Comparison of ENCODE assay signal across 8 mouse cellular contexts in genomic region chr1:134556671-134557218, GRCm38 (mm10). TPM values are rescaled to one million over a fixed set of nuclear protein-coding genes. Genes with fewer than 3 reads are reported as not detected.
DNase-seq lines count a peak whose midpoint lies in the region; ATAC-seq and TF ChIP-seq lines count a peak whose summit lies in the region.

No protein-coding gene starts in this region.

- no peaks in the 10 kb centered on the region for H3K36me3 ChIP-seq in forebrain, embryonic 15.5 days
- H3K36me3 ChIP-seq in lung, embryonic 14.5 days (ENCODE audit: insufficient read depth): no peaks in the 10 kb centered on the region
- no peaks in the 10 kb centered on the region for H3K36me3 ChIP-seq in thymus, adult 2 months (ENCODE audit: control insufficient read depth, insufficient read depth, low read length)

- H3K27me3 ChIP-seq in forebrain, embryonic 15.5 days: 0 out of 2 replicates have a peak, but pooled peaks cover 4% of the 10 kb centered on the region
- no peaks in the 10 kb centered on the region for H3K27me3 ChIP-seq in lung, embryonic 14.5 days (ENCODE audit: insufficient read depth, low read length)
- no peaks in the 10 kb centered on the region for H3K27me3 ChIP-seq in thymus, adult 2 months (ENCODE audit: control insufficient read depth, insufficient read depth, low read length)

- peak; percentile 91 for TF ChIP-seq POLR2A in olfactory bulb, adult 2 months (IDR thresholded peaks at IDR 0.05; ENCODE audit: insufficient read depth, low read depth, low read length)
- peak; percentile 80 for TF ChIP-seq POLR2A in thymus, adult 2 months (IDR thresholded peaks at IDR 0.05; ENCODE audit: control insufficient read depth, extremely low read depth, insufficient read depth, low read length, poor library complexity)

- H3K27ac ChIP-seq in forebrain, embryonic 15.5 days (replicated peaks): peak overlapping the region; percentile 96
- H3K27ac ChIP-seq in layer of hippocampus, adult 2 months: peak overlapping the region; percentile 90
- H3K27ac ChIP-seq in lung, embryonic 14.5 days (ENCODE audit: low read depth): peak overlapping the region; percentile 89
- peak overlapping the region; percentile 86 for H3K27ac ChIP-seq in olfactory bulb, adult 2 months (ENCODE audit: insufficient read depth, low read depth, low read length)
- H3K27ac ChIP-seq in thymus, adult 2 months (ENCODE audit: control insufficient read depth, insufficient read depth, low read length): peak overlapping the region; percentile 48

- H3K4me3 ChIP-seq in forebrain, embryonic 15.5 days: peak overlapping the region; percentile 73
- H3K4me3 ChIP-seq in layer of hippocampus, adult 2 months: peak overlapping the region; percentile 87
- H3K4me3 ChIP-seq in lung, embryonic 14.5 days (ENCODE audit: low read depth, low read length): peak overlapping the region; percentile 63
- H3K4me3 ChIP-seq in olfactory bulb, adult 2 months (ENCODE audit: insufficient read depth, low read depth, low read length): peak overlapping the region; percentile 79
- H3K4me3 ChIP-seq in thymus, adult 2 months (ENCODE audit: control insufficient read depth, insufficient read depth, low read length): peak overlapping the region; percentile 88

- H3K9me3 ChIP-seq in forebrain, embryonic 15.5 days: no peaks in the 10 kb centered on the region
- H3K9me3 ChIP-seq in lung, embryonic 14.5 days (ENCODE audit: low read depth, low read length): no peaks in the 10 kb centered on the region

- under 1% methylated on average over 35 of the region's 35 CpGs for WGBS in forebrain, embryonic 15.5 days
- WGBS in lung, embryonic 14.5 days: under 1% methylated on average over 35 of the region's 35 CpGs
- WGBS in olfactory bulb, adult 2 months: under 1% methylated on average over 35 of the region's 35 CpGs
- WGBS in thymus, adult 2 months: 1% methylated on average over 35 of the region's 35 CpGs

- peak; percentile 98 for DNase-seq in ES-CJ7 (ENCODE audit: low read depth, low spot score)
- peak; percentile 95 for DNase-seq in cerebellum, adult 11 months
- DNase-seq in heart, postnatal 36 days: peak; percentile 91 to 92
- peak; percentile 92 to 95 for DNase-seq in layer of hippocampus, adult 2 months (ENCODE audit: low spot score in 2 of 2)
- peak; percentile 98 for DNase-seq in lung, embryonic 14.5 days
- peak; percentile 91 for DNase-seq in thymus, adult 2 months

- intact Hi-C loops in heart, postnatal 36 days (cut with DNase I): no loop called here

- H3K4me1 ChIP-seq in forebrain, embryonic 15.5 days: peaks cover 22% of the 10 kb centered on the region
- H3K4me1 ChIP-seq in lung, embryonic 14.5 days (ENCODE audit: insufficient read depth): peaks cover 10% of the 10 kb centered on the region
- H3K4me1 ChIP-seq in olfactory bulb, adult 2 months (ENCODE audit: control insufficient read depth, insufficient read depth, low read length): peaks cover 8% of the 10 kb centered on the region
- peaks cover 9% of the 10 kb centered on the region for H3K4me1 ChIP-seq in thymus, adult 2 months (replicated peaks; ENCODE audit: control insufficient read depth, insufficient read depth, low read length)

- H3K4me2 ChIP-seq in forebrain, embryonic 15.5 days (replicated peaks): peak overlapping the region; percentile 90
- peak overlapping the region; percentile 93 for H3K4me2 ChIP-seq in lung, embryonic 14.5 days

- TF ChIP-seq CTCF in layer of hippocampus, adult 2 months (conservative IDR thresholded peaks at IDR 0.05): no peak
- TF ChIP-seq CTCF in lung, embryonic 14.5 days (IDR thresholded peaks at IDR 0.05; ENCODE audit: low read depth): no peak
- no peak for TF ChIP-seq CTCF in olfactory bulb, adult 2 months (IDR thresholded peaks at IDR 0.05; ENCODE audit: insufficient read depth, low read depth, low read length)
- TF ChIP-seq CTCF in thymus, adult 2 months (IDR thresholded peaks at IDR 0.05; ENCODE audit: borderline replicate concordance, control insufficient read depth, extremely low read depth, insufficient read depth, low read length, poor library complexity): peak; percentile 41; the same call in 1 of the 2 replicates

- H3K9ac ChIP-seq in forebrain, embryonic 15.5 days (replicated peaks): peak overlapping the region; percentile 87
- peak overlapping the region; percentile 74 for H3K9ac ChIP-seq in lung, embryonic 14.5 days

- ATAC-seq in forebrain, embryonic 15.5 days (replicated peaks): peak; percentile 91
- ATAC-seq in lung, embryonic 14.5 days (ENCODE audit: insufficient read depth): peak; percentile 97

RNA-seq across cellular contexts. Expression of gene Kdm5b, which starts 3.2 kb away (rescaled TPM):
- polyA plus RNA-seq in forebrain, embryonic 15.5 days (2015; fragmentation: Nextera tagmentation; extraction: Ambion mirVana): 104 and 107 TPM in 2 replicates
- total RNA-seq in heart, postnatal 36 days (2021): 10 to 100 TPM; 17.2 to 17.7 TPM
- 10 to 100 TPM; 69.1 to 72.6 TPM for total RNA-seq in layer of hippocampus, adult 2 months (2021)
- polyA plus RNA-seq in lung, embryonic 14.5 days (2014; fragmentation: Nextera tagmentation; extraction: Ambion mirVana): 54.7 and 59.0 TPM in 2 replicates
- polyA plus RNA-seq in olfactory bulb, adult 2 months (2012; ENCODE audit: insufficient read depth, insufficient read length, low replicate concordance, missing spikeins): 557 TPM in 1 of 2 replicates, not detected in the other
- 26.7 and 36.4 TPM in 2 replicates for polyA plus RNA-seq in thymus, adult 2 months (2012; rRNA removed)

RNA-seq across cellular contexts. Expression of gene Mgat4e, which starts 7.3 kb away (rescaled TPM):
- polyA plus RNA-seq in forebrain, embryonic 15.5 days (2015; fragmentation: Nextera tagmentation; extraction: Ambion mirVana): not detected in 2 replicates
- total RNA-seq in heart, postnatal 36 days (2021): not detected
- not detected for total RNA-seq in layer of hippocampus, adult 2 months (2021)
- 0.27 TPM in 1 of 2 replicates, not detected in the other for polyA plus RNA-seq in lung, embryonic 14.5 days (2014; fragmentation: Nextera tagmentation; extraction: Ambion mirVana)
- polyA plus RNA-seq in olfactory bulb, adult 2 months (2012; ENCODE audit: insufficient read depth, insufficient read length, low replicate concordance, missing spikeins): not detected in 2 replicates
- not detected in 2 replicates for polyA plus RNA-seq in thymus, adult 2 months (2012; rRNA removed)

Comparison
In these comparisons a context has a peak if more than half of its experiments do, and no peak if none do; other contexts are left out.
1. Peak in every context shown above with its lines: DNase-seq, ATAC-seq, H3K4me3 ChIP-seq and H3K27ac ChIP-seq.